Mouse (Mus musculus) kidney, adult 18-20 months (tissue): ENCODE results near the gene Tmeff2.

Experiments
- DNase-seq: peaks from one replicate; pipeline ENCODE4 v3.0.0; 2021

The Tmeff2 gene

DNA sequence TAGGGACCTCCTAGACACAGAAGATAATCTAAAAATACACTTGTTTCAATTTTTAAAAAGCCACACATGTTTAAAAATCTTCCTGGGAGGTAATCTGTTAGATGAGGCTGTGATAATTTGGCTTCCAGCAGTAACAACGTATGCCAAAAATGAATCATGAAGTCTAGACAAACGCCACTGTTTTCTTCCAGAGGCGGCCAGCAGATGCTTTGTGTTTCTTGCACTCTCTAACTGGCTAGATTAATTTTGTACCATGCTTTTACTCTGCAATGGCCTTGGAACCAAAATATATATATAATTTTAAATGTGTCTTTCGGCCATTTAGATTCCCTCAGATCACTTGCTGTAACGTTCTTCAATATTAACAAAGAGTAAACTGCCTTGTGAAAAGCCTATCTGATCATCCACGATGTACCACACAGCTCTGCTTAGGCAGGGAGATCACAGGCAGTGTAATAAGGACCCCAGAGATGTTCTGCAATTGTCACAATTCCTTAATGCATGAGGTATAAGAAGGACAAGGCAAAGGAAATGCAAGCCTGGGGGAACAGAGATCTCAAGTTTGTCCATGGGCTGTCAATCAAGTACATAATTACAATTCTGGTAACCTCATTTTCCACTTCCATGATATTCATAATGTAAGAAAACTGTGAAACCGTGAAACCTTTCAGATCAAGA lies 80.8 kb downstream of the Tmeff2 start:
- no peak for DNase-seq

GRCm38 (mm10) chr1:50990661-50991060 lies 90.2 kb downstream of the Tmeff2 start:
- DNase-seq: no peak

DNA sequence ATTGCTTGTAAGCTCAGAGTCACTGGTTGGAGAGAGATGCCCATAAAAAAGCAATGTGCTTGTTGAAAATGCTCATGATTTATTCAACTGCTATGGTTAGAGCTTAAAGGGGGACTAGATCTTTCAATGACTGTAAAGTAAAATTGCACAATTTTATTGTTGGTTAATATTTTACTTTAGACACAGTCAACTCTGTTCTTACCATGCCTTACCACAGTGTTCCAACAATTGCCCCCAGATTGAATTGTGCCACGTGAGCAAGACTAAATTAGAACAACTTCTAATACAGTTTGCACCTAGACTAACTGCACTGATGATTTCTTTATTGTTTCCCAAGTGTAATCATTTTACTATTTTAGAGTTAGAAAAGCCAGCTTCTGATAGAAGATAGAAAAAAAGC lies 94.1 kb downstream of the Tmeff2 start:
- no peak for DNase-seq

DNA sequence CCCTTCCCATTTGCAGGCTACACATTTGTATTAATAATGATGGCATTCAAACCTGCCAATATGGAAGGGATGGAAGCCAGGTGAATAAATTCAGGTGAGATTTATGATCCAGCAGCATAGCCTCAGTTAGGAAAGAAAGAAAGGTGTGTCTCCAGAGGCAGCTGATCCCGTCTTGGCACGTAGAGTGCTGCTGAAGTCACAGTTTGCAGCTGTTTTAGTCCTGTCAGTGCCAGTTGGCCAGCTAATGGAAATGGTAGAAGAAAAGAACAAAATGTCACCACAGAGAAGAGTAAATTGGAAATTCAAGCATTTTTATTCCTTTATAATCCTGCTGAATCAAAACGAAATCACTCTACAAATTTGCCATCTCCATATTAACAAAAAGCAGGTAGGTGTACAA lies 99.3 kb downstream of the Tmeff2 start:
- no peak for DNase-seq

DNA sequence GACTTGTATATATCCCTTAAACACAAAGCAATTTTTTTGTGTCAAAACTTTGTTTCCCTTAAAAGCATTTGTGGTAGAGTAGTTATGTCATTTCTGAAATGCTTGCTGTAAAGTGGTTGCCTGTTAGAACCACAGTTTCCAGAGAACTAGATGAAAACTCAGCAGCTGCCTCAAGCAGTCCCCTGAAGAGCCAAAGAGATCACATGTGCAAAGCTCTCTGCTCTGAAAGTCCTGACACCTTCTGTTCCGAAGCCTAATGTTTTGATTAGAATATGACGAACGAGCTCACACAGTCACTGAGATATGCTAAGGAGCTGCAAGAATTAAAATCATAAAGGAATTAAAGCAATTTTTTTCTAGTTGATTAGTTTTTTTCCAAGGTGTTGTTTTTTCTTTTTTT lies 107.9 kb downstream of the Tmeff2 start:
- DNase-seq: no peak

DNA sequence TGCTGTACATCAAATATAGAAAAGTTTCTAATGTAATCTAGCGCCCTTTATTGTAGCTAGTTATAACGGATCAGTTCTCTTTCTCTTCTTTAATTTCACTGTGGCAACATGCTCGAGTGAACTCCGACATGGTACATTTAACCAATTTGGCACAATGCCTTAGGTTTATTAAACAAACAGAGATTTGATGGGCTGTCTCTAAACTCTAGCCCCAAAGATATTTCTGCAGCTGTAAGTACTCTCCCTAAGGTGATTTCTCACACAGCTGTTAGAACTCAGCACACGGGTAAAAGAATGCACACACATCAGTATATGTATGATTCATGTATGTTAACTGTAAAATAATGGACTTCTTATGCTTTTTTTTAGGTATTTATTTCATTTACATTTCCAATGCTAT lies 139.8 kb downstream of the Tmeff2 start:
- no peak for DNase-seq

GRCm38 (mm10) chr1:51044810-51045209 lies 144.4 kb downstream of the Tmeff2 start:
- no peak for DNase-seq

- DNase-seq: no peak
Measured at GRCm38 (mm10) chr1:51064549-51064948, 164.1 kb downstream of the Tmeff2 start.

- no peak for DNase-seq
Measured at GRCm38 (mm10) chr1:51065652-51066051, 165.2 kb downstream of the Tmeff2 start.

- no peak for DNase-seq
Measured at GRCm38 (mm10) chr1:51068814-51069213, 168.4 kb downstream of the Tmeff2 start.

GRCm38 (mm10) chr1:51069288-51069687 lies 168.8 kb downstream of the Tmeff2 start:
- DNase-seq: no peak

DNA sequence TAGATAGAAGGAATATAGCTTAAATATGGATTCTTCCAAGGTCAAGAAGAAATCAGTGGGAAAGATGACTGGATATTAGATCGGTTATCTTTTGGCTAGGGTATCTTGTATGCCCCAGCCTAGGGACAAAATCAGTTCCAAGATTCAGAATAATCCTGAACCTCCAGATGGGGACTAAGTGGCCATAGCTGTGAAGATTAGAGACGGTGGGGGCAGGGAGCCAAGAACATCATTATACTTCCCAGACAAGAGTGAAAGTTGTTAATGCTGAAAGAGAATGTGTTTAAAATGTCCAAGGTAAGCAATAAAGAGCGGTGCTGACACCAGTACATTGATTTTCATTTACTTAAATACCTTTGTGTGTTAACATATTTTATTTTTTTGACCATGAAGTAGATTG lies 173.6 kb downstream of the Tmeff2 start:
- DNase-seq: no peak

- no peak for DNase-seq
Measured at GRCm38 (mm10) chr1:51075785-51076771, 175.6 kb downstream of the Tmeff2 start.

DNA sequence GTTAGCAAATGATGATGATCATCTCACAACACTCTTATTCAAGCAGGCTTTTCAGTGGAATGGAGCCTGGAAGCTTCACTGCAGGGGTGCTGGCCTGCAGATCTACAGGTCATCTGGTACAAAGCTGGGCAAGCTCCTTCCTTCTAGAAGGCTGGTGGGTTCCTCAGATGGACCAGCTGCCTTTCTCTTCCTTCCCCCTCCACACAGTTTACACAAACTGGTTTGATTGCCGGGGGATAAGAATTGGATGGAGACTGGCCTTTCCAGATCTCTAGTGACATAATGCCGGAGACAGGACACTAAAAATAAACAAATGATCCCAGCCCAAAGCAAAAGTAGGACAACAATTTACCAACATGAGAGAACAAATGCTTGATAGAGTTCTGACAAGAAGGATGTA lies 188.5 kb downstream of the Tmeff2 start:
- DNase-seq: no peak

DNA sequence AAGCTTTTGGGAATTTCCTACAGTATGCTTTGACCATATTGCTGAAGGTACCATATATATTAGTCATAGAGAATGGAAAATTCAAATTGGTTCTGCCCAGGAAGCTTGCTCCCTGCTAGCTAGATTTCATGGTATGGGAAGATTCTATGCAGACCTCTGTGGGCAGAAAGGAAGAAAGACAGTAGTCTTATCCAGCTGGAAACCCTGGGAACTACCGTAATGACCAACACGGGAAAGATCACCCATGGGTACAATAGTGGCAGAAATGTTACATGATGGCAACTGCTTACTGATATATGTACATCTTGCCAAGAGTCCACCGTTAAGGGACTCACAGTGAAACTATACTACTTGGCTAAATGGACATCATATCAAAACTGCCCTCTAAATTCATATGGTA lies 189.4 kb downstream of the Tmeff2 start:
- DNase-seq: no peak

GRCm38 (mm10) chr1:51090212-51090761 lies 189.8 kb downstream of the Tmeff2 start:
- DNase-seq: no peak

DNA sequence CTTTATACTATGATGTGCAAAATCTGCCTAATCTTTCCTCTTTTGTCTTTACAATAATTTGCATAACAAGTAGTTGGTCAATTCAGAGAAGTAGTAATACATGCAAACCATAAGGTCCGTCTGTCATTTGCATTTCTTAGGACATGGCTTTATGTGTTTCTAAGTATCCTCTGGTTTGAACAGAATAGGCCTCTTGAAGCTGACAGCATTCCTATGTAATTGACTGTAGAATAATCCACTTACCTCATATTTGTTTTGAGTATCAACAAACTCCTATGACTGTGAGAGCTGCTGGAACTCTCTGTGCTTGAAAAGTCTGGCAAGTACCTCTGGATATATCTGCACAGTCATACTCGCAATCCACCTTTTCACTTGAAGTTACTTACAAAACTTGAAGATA lies 194.3 kb downstream of the Tmeff2 start:
- DNase-seq: no peak

- no peak for DNase-seq
Measured at GRCm38 (mm10) chr1:51096848-51097598, 196.6 kb downstream of the Tmeff2 start.

DNA sequence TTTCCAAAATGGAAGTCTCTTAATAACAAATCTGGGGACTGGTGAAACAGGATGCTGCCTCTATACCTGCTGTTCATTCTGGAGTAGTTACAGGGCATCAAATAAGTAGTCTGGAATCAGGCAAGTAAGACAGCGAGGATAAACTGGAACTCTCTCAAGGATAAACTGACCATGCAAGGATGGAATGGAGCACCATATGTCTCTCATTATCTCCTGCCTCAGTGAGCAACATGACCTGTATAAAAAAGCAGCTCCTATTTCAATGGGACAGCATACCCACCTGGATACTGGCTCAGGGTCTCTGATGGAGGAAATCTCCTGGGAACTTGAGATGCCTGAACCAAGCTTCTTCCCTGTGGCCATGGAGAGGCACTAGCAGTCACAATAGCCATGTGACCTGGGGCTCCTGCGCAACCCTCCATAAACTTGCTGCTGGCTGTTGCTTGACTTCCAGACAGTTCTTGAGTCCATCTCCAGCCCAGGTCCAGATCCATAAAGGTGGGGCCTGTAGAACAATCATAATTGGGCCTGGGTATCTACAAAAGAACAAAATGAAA lies 200.7 kb downstream of the Tmeff2 start:
- no peak for DNase-seq

DNA sequence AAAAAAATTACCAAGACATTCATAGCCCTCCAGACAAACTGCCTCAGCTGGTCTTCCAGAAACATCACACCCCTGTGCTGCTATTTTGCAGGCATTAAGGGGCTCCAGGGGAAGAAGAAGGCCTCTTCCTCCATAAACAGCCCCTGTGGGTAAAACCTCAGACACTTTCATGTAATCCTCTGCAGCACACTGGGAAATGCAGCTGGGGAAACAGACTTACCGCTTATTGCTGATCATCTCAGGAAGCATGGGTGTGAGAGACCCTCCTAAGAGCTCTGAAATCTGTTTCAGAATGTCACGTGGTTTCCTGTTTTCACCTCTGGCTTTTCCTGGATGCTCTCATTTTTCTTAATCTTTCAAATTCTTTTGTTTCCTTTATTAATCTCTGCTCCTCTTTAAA lies 204.3 kb downstream of the Tmeff2 start:
- no peak for DNase-seq

DNA sequence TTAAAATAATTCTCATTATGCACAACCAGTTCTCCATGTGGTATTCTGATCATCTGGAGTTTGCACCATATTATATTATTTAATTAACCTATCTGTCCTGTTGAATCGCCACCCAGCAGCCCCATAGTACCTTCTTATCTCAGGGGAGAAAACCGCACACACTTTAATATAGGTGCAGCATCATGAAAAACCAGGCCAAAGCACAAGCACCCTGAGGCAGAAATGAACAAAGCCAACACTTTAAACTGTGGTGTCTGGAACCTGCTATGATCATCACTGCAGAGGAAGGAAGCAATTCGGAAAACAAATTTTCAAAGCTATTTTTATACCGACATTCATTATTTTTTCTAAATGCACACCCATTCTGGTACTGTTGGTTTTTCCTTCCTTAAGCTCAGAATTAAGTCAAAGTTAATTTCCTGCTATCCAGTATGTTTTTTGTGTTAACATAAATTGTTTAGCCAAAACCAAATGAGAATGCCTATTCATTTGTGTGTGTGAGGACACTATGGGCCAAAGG lies 206.0 kb downstream of the Tmeff2 start:
- no peak for DNase-seq

GRCm38 (mm10) chr1:51107299-51107698 lies 206.9 kb downstream of the Tmeff2 start:
- DNase-seq: no peak

GRCm38 (mm10) chr1:51114721-51115120 lies 214.3 kb downstream of the Tmeff2 start:
- no peak for DNase-seq
